Mouse (Mus musculus): ENCODE measurements around the gene Purb. TPM values are rescaled to one million over a fixed set of nuclear protein-coding genes. Genes with fewer than 3 reads are reported as not detected.

Purb gene
- polyA plus RNA-seq, 1 experiment from 2014 or later = 28.7 TPM

DNA sequence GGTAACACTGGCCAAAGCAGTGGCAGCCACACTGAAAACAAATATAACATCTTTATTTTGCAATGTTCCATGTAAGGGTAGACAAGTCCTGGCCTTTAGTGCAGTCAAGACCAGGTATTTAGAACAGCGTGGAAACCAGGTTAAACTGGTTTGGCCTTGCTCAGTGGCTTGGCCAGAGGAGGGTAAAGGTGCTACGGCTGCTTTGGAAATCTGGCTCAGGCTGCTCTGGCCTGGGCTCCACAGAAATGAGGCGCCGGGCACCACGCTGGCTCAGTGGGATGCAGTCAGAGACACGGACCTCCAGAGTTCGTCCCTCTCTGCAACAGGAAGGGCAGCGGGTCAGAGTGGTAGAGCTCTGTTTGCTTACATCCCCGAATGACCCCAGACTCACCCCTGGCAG lies 30.8 kb upstream of the Purb start:
- H3K9ac ChIP-seq = no peak overlapping the region
- H3K27me3 ChIP-seq = no peaks in the 10 kb centered on the region
- no peaks in the 10 kb centered on the region for H3K36me3 ChIP-seq
- H3K9me3 ChIP-seq (replicated peaks) = no peaks in the 10 kb centered on the region
- no peaks in the 10 kb centered on the region for H3K4me1 ChIP-seq
- no peak overlapping the region for H3K4me2 ChIP-seq (replicated peaks)
- no peak overlapping the region for H3K4me3 ChIP-seq (replicated peaks)
- no peak for ATAC-seq (ENCODE audit: insufficient number of reproducible peaks, low FRiP score, low TSS enrichment, low read depth)
- H3K27ac ChIP-seq (replicated peaks) = no peak overlapping the region
- 85% methylated on average over 9 of the region's 9 CpGs for WGBS

DNA sequence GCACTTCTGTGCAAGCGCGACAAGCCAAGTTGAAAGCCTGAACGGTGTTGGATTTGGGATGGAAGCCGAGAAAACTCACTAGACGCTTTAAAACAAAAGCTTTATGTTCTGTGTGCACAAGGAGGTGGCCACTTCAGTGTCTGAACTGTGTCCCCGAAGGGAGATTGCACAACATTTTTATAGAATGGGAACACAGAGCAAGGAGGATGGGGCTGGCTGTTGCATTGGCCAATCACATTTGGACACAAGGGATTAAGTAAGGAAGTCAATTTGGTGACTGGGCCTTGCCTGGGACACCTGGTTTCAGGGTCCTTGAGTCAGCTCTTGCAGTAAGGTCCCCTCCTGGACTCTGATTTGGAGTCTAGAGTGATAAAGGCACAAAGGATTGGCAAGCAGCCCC lies 29.0 kb upstream of the Purb start:
- Histone ChIP-seq H3K27ac (replicated peaks) (no peak overlapping the region), H3K4me3 (replicated peaks) (no peak overlapping the region), H3K36me3 (no peaks in the 10 kb centered on the region), H3K27me3 (no peaks in the 10 kb centered on the region), H3K9me3 (replicated peaks) (no peaks in the 10 kb centered on the region), H3K4me1 (no peaks in the 10 kb centered on the region), H3K4me2 (replicated peaks) (no peak overlapping the region), H3K9ac (no peak overlapping the region)
- WGBS = 82% methylated on average over 6 of the region's 6 CpGs
- no peak for ATAC-seq (ENCODE audit: insufficient number of reproducible peaks, low FRiP score, low TSS enrichment, low read depth)

DNA sequence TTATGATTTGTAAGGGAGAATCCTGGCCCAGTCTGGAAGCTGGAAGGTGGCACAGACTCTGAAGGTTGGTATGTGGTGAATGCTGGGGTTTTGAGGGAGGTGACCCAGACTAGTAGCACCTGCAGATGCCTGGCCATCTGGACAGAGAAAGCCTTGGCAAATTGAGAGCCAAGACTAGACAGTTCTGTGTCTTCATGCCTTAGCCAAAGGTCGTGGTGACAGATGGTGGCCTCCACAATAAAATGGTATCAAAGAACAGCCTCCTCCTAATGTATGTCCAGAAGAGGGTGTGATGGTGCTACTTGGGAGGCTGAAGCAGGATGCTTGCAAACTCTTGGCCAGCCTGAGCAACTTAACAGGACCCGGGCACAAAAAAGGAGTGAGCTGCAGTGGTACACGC lies 28.5 kb upstream of the Purb start:
- no peak overlapping the region for H3K9ac ChIP-seq
- H3K4me2 ChIP-seq (replicated peaks) = no peak overlapping the region
- no peaks in the 10 kb centered on the region for H3K36me3 ChIP-seq
- no peak overlapping the region for H3K27ac ChIP-seq (replicated peaks)
- no peak overlapping the region for H3K4me3 ChIP-seq (replicated peaks)
- whole genome bisulfite sequencing = 71% methylated on average over 3 of the region's 3 CpGs
- no peaks in the 10 kb centered on the region for H3K9me3 ChIP-seq (replicated peaks)
- no peak for ATAC-seq (ENCODE audit: insufficient number of reproducible peaks, low FRiP score, low TSS enrichment, low read depth)
- no peaks in the 10 kb centered on the region for H3K4me1 ChIP-seq
- no peaks in the 10 kb centered on the region for H3K27me3 ChIP-seq

DNA sequence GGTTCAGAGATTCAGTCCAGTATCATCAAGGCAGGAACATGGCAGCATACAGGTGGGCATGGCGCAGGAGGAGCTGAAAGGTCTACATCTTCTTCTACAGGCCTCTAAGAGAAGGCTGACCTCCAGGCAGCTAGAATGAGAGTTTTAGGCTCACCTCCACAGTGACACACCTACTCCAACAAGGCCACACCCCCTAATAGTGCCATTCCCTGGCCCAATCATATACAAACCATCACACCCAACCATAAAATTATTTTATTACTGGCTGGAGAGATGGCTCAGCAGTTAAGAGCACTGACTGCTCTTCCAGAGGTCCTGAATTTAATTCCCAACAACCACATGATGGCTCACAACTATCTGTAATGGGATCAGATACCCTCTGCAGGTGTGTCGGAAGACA lies 26.8 kb upstream of the Purb start:
- H3K4me2 ChIP-seq (replicated peaks) = no peak overlapping the region
- 98% methylated on average over 2 of the region's 2 CpGs for WGBS
- no peaks in the 10 kb centered on the region for H3K27me3 ChIP-seq
- no peak for ATAC-seq (ENCODE audit: insufficient number of reproducible peaks, low FRiP score, low TSS enrichment, low read depth)
- no peak overlapping the region for H3K9ac ChIP-seq
- H3K4me3 ChIP-seq (replicated peaks) = no peak overlapping the region
- H3K9me3 ChIP-seq (replicated peaks) = no peaks in the 10 kb centered on the region
- H3K36me3 ChIP-seq = no peaks in the 10 kb centered on the region
- H3K4me1 ChIP-seq = no peaks in the 10 kb centered on the region
- no peak overlapping the region for H3K27ac ChIP-seq (replicated peaks)

DNA sequence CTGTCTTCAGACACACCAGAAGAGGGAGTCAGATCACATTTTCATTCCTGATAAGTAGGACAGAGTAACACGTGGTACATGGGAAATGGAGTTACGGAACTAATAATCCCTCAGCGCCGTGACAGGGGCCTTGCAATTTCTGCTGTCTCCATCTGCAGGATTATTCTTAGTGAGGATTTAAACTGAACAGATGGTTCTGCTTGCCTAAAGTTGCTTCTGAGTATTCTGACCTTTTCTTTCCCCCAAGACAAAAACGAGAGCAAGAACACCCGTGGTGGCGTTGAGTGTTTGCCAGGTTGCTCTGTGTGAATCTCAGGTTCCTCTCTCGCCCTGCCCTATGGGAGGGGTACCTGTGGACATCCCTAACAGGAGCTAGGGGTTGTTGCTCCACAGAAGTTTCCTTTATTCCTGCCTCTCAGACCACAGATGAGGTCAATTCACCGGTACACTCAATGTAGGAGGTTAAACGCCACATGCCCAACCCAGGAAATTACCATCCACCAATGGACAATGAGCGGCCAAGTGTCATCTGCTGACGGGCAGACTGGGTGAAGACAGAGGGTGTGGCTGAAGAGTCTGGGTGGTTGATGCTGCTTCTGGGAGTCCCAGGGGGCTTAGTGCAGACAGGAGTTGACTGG lies 21.7 kb upstream of the Purb start:
- Histone ChIP-seq H3K4me2 (replicated peaks) (no peak overlapping the region), H3K4me3 (replicated peaks) (no peak overlapping the region), H3K4me1 (no peaks in the 10 kb centered on the region), H3K9me3 (replicated peaks) (no peaks in the 10 kb centered on the region), H3K9ac (no peak overlapping the region), H3K36me3 (no peaks in the 10 kb centered on the region), H3K27ac (replicated peaks) (no peak overlapping the region), H3K27me3 (no peaks in the 10 kb centered on the region)
- ATAC-seq (ENCODE audit: insufficient number of reproducible peaks, low FRiP score, low TSS enrichment, low read depth) = no peak
- whole genome bisulfite sequencing = 72% methylated on average over 12 of the region's 12 CpGs

DNA sequence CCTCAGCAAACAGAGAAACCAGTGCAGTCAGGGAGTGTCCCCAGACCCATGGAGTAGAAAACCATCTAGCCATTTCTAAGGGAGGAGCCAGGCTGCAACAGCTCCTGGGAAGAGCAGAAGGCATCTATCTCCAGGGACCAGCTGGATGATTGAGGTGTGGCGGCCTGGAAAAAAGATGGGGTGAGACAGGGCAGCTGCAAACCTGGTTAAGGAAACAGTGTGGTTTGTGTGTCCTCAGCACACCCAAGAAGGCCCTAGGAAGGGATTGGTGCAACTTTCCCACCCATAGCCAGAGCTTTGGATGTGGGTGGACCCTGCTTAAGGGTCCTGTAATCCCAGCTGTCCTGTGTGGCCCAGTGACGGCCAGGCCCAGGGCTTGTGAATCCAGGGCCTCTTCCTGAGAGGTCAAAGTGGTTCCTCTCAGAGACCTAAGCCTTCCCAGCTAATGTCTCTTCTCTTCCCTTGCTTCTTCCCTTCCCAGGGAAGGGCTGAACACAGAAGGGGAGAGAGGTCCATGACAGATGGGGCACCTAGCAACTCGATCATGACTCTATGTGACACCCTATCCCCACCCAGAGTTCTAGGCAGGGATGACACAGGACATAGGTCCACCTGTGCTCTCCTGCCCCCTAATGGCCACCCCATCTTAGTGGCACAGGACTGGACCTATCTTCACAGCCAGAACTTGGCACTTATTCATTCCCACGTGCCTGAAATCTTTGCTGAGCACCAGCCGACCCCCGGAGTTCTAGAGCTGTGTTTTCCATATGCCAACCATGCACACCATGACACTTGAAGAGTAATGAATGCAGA lies 14.2 kb upstream of the Purb start:
- no peak overlapping the region for H3K4me2 ChIP-seq (replicated peaks)

DNA sequence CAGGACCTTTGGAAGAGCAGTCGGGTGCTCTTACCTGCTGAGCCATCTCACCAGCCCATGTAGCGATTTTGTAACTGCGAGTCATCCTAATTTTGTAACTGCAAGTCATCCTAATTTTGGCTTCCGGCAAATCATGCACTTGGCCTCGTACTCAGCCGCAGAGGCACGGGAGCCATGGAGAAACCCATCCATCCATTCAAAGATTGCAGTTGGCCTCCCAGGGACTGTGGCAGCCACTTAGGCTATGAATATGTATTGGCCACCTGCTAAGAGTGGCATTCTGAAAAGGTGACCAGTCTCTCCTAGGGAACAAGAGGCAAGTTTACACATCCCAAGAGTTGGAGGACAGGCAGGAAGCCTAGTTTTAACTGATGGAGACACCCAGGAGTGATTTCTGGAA lies 13.5 kb upstream of the Purb start:
- H3K27ac ChIP-seq (replicated peaks) = no peak overlapping the region
- no peak overlapping the region for H3K9ac ChIP-seq
- no peaks in the 10 kb centered on the region for H3K9me3 ChIP-seq (replicated peaks)
- ATAC-seq (ENCODE audit: insufficient number of reproducible peaks, low FRiP score, low TSS enrichment, low read depth) = no peak
- no peaks in the 10 kb centered on the region for H3K36me3 ChIP-seq
- WGBS = 89% methylated on average over 7 of the region's 7 CpGs
- H3K4me2 ChIP-seq (replicated peaks) = no peak overlapping the region
- no peaks in the 10 kb centered on the region for H3K4me1 ChIP-seq
- no peaks in the 10 kb centered on the region for H3K27me3 ChIP-seq
- no peak overlapping the region for H3K4me3 ChIP-seq (replicated peaks)

More for the DNA sequence above, 14.2 kb upstream of the Purb start:
- Histone ChIP-seq H3K4me3 (replicated peaks) (no peak overlapping the region), H3K4me1 (no peaks in the 10 kb centered on the region), H3K27ac (replicated peaks) (no peak overlapping the region), H3K36me3 (no peaks in the 10 kb centered on the region), H3K9me3 (replicated peaks) (no peaks in the 10 kb centered on the region), H3K9ac (no peak overlapping the region), H3K27me3 (no peaks in the 10 kb centered on the region)
- no peak for ATAC-seq (ENCODE audit: insufficient number of reproducible peaks, low FRiP score, low TSS enrichment, low read depth)
- WGBS = 53% methylated on average over 6 of the region's 6 CpGs

DNA sequence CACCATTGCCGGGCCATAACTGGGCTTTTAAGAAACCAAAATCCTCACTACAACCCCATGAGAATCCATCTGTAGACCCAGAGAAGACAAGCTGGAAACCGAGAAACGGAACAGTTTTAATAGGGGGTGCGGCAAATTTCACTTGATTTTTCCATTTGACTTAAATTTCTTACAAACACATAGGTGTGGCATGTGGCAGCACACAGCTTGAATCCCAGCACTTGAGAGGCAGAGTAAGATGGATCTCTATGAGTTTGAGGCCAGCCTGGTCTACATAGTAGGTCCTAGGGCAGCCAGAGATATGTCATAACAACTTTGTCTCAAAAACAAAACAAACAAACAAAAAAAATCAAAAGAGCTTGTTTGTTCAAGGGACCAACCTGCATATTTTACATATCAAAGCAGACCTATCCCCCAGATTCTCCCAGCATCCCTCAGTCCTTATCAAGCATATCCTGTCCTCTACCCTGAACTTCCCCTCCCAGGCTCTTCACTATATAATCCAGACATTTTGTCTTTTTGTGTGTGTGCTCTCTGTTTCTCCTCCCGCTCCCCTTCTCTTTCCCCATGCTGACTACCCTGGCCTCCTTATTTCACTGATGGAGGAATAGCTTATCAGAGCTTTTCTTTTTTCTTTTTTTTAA lies 12.4 kb upstream of the Purb start:
- H3K27me3 ChIP-seq = no peaks in the 10 kb centered on the region
- H3K4me2 ChIP-seq (replicated peaks) = no peak overlapping the region
- 95% methylated on average over 5 of the region's 5 CpGs for WGBS
- no peaks in the 10 kb centered on the region for H3K9me3 ChIP-seq (replicated peaks)
- ATAC-seq (ENCODE audit: insufficient number of reproducible peaks, low FRiP score, low TSS enrichment, low read depth) = no peak
- H3K4me3 ChIP-seq (replicated peaks) = no peak overlapping the region
- no peak overlapping the region for H3K9ac ChIP-seq
- no peaks in the 10 kb centered on the region for H3K4me1 ChIP-seq
- no peaks in the 10 kb centered on the region for H3K36me3 ChIP-seq
- H3K27ac ChIP-seq (replicated peaks) = no peak overlapping the region

DNA sequence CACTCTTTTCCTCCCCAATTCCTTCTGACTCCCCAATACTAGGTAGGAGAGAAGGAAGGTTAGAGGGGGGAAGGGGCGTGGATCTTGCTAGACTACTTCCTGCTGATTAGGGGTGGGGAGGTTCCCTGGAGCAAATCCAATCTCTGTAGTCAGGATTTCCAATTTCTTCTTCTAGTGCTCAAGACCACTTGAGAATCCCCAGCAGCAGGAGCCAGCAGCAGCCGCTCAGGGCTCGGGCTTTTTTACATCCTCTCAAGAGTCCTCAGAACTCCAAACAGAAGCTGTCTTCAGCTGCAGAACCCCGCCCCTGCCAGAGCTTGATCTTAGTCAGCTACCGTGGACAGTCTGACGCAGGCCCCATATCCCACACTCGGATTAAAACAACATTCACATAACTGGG lies 11.8 kb upstream of the Purb start:
- H3K36me3 ChIP-seq = no peaks in the 10 kb centered on the region
- no peaks in the 10 kb centered on the region for H3K9me3 ChIP-seq (replicated peaks)
- no peak overlapping the region for H3K27ac ChIP-seq (replicated peaks)
- H3K4me2 ChIP-seq (replicated peaks) = no peak overlapping the region
- no peaks in the 10 kb centered on the region for H3K27me3 ChIP-seq
- ATAC-seq (ENCODE audit: insufficient number of reproducible peaks, low FRiP score, low TSS enrichment, low read depth) = no peak
- WGBS = 34% methylated on average over 7 of the region's 7 CpGs
- no peaks in the 10 kb centered on the region for H3K4me1 ChIP-seq
- H3K9ac ChIP-seq = no peak overlapping the region
- H3K4me3 ChIP-seq (replicated peaks) = no peak overlapping the region

DNA sequence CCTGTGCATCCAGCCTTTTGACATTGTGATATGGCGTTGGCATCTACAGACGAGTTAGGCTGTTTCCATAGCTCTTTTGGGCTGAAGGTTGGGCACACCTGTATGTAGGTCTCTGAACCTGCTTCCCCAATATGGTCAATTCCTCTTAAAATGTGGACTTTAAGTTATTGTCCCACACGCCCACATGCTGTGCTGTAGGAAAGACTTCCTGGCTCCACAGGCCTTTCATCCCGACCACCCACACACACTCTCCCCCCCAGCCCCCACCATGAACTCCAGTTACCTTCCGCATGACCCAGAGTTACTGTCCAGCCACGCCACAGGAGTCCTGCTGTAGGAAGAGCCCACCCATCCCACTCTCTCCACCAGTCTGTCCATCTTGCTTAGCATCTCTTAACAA lies 11.2 kb upstream of the Purb start:
- no peaks in the 10 kb centered on the region for H3K4me1 ChIP-seq
- H3K27ac ChIP-seq (replicated peaks) = no peak overlapping the region
- no peak for ATAC-seq (ENCODE audit: insufficient number of reproducible peaks, low FRiP score, low TSS enrichment, low read depth)
- no peaks in the 10 kb centered on the region for H3K27me3 ChIP-seq
- WGBS = 65% methylated on average over 6 of the region's 6 CpGs
- no peak overlapping the region for H3K9ac ChIP-seq
- no peak overlapping the region for H3K4me2 ChIP-seq (replicated peaks)
- H3K9me3 ChIP-seq (replicated peaks) = no peaks in the 10 kb centered on the region
- no peak overlapping the region for H3K4me3 ChIP-seq (replicated peaks)
- no peaks in the 10 kb centered on the region for H3K36me3 ChIP-seq

DNA sequence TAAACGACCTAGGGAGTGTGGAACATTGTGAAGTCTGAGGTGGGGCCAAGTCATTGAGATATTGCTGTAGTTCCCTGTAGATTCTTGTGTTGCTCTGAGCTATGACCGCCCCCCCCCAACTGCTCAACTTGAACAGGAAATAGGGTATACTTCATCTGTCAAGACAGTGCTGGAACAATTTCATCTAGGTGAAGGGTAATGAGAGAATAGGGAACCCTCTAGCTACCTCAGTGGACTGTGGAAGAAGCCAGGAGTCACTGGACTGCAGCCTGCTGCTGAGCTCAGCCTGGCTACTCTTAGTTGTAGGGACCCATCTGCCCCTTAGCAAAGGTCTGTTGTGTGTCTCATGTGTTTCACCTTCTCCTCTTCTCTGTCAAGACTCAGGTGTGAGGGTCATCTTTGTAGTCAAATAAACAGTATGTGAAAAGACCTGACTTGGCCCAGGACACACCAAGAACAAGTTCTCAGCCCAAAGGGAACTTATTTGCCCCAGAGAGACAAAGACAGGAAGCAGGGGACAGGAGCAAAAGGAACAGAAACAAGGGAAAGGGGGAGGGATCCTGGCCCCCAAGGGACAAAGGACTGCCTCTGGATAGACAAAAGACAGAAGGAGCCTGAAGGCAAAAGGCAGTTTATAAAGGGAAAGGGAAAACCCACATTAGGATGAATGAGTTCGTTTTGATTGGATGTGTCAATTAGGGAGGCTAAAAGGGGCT lies 8.7 kb upstream of the Purb start:
- Histone ChIP-seq H3K4me2 (replicated peaks) (no peak overlapping the region), H3K4me1 (no peaks in the 10 kb centered on the region), H3K9me3 (replicated peaks) (no peaks in the 10 kb centered on the region), H3K27ac (replicated peaks) (no peak overlapping the region), H3K4me3 (replicated peaks) (no peak overlapping the region), H3K36me3 (no peaks in the 10 kb centered on the region), H3K27me3 (no peaks in the 10 kb centered on the region), H3K9ac (no peak overlapping the region)
- no peak for ATAC-seq (ENCODE audit: insufficient number of reproducible peaks, low FRiP score, low TSS enrichment, low read depth)
- 42% methylated on average over 3 of the region's 3 CpGs for WGBS
